Mouse (Mus musculus): ENCODE measurements around the gene Lsr. TPM values are rescaled to one million over a fixed set of nuclear protein-coding genes. Genes with fewer than 3 reads are reported as not detected.

The Lsr gene
- polyA plus RNA-seq (2016; fragmentation: Nextera tagmentation; extraction: Ambion mirVana), result 15.4 and 17.0 TPM in 2 replicates

DNA sequence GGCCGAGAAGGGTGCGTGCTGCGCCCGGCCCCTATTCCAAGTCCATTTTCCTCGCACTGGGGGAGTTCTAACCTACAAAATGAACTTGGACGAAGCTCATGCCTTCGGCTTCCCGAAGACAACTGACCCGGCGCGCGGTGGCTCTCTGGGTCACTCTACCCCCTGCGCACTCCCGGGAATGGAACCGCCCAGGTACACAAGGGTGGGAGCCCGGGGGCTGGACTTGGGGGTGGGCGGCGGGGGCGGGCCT is at the start of gene Lsr:
Gene Lsr (minus strand): TSS at position 214 of the 250 bp plus-strand sequence.
- 0% methylated on average over 19 of the region's 19 CpGs for WGBS
- Histone ChIP-seq H3K36me3 (no peaks in the 10 kb centered on the region), H3K27me3 (replicated peaks) (peaks cover 17% of the 10 kb centered on the region), H3K9ac (peak within 1 kb of the TSS; percentile 42), H3K4me3 (peak within 1 kb of the TSS; percentile 33), H3K27ac (no peak within 1 kb of the TSS), H3K4me2 (replicated peaks) (peak within 1 kb of the TSS; percentile 65), H3K4me1 (peaks cover 10% of the 10 kb centered on the region), H3K9me3 (no peaks in the 10 kb centered on the region)
- peak; percentile 14; the same call in 1 of the 2 replicates for ATAC-seq (ENCODE audit: low FRiP score, low read depth)

DNA sequence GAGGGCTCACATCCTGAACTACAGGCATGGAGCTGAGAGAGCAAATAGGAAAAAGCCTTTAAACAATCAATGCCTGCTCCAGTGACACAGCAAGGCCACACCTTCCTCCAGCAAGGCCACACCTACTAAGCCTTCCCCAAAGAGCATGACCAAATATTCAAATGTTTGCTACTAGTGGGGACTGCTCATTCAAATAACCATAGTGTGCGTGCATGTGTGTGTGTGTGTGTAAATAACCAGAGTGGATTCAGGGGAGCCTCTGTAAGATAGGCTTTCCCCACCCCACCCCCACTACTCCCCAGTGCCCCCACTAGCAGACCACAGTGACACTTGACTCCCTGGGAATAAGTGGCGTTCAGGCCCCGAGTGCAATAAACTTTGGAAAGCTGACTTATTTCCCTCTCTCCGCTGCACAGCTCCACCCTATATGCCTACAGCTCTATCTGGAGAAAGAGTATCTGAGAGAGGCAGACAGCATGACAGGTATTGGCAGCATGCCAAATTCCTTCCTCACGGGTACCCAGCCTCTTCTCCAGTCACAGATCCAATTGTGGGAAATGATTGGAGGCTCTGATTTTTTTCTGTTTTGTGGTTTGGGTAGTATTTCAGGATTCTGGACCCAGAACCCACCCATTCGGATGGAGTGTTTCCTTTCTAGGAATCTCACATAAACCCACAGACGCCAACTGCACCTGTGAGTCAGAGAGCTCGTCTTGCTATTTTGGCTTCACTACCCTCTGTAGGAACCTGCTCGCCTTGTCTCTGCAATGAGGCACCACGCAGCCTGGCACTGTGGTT is 44.0 kb upstream of the Lsr start:
- Histone ChIP-seq H3K27me3 (replicated peaks) (no peaks in the 10 kb centered on the region), H3K9me3 (no peaks in the 10 kb centered on the region), H3K4me2 (replicated peaks) (no peak overlapping the region), H3K4me3 (no peak overlapping the region), H3K36me3 (no peaks in the 10 kb centered on the region), H3K27ac (no peak overlapping the region), H3K9ac (no peak overlapping the region), H3K4me1 (no peaks in the 10 kb centered on the region)
- WGBS, result 54% methylated on average over 10 of the region's 10 CpGs
- ATAC-seq (ENCODE audit: low FRiP score, low read depth), result no peak

DNA sequence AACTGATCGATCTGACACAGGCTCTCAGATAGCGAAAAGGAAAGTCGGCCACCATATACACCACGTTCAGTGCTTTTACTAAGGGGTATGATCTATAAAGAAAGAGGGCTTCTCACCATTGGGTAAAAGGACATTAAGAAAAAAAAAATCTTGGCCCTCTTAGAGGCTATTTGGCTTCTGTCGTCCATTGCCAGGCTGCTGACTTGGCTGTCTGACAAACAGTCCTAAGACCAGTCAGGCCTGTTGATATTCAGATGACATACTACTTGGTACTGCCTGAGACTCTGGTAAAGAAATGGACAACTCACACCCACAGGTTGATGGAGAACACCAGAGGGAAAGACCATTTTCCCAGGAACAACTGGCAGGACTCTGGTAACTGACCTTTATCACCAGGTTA is 39.7 kb upstream of the Lsr start:
- Histone ChIP-seq H3K4me1 (no peaks in the 10 kb centered on the region), H3K4me2 (replicated peaks) (no peak overlapping the region), H3K27me3 (replicated peaks) (no peaks in the 10 kb centered on the region), H3K9ac (no peak overlapping the region), H3K36me3 (no peaks in the 10 kb centered on the region), H3K27ac (no peak overlapping the region), H3K9me3 (no peaks in the 10 kb centered on the region), H3K4me3 (no peak overlapping the region)
- no peak for ATAC-seq (ENCODE audit: low FRiP score, low read depth)
- WGBS, result 83% methylated on average over 5 of the region's 5 CpGs

DNA sequence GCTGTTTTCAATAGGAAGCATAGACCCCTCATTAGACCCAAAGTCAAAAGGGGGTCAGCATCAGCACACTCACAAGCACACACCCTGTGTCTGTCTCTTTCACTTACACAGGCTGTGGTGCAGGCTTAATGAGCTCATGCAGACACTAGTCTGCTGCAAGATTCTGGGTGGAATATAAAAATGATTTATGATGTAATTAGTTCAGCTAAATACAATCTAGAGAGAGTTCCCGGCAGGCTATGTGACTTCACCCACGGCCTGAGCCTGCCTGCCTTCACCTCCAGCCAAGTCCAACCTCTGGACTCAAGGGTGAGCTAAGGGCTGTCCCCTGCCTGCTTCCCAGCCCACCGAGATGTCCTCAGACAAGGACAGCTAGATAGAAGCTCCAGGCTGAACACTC is 35.6 kb upstream of the Lsr start:
- no peaks in the 10 kb centered on the region for H3K27me3 ChIP-seq (replicated peaks)
- H3K9ac ChIP-seq, result no peak overlapping the region
- H3K4me3 ChIP-seq, result no peak overlapping the region
- H3K4me2 ChIP-seq (replicated peaks), result no peak overlapping the region
- no peaks in the 10 kb centered on the region for H3K4me1 ChIP-seq
- WGBS, result 40% methylated on average over 3 of the region's 3 CpGs
- H3K27ac ChIP-seq, result no peak overlapping the region
- H3K9me3 ChIP-seq, result no peaks in the 10 kb centered on the region
- H3K36me3 ChIP-seq, result no peaks in the 10 kb centered on the region
- no peak for ATAC-seq (ENCODE audit: low FRiP score, low read depth)

DNA sequence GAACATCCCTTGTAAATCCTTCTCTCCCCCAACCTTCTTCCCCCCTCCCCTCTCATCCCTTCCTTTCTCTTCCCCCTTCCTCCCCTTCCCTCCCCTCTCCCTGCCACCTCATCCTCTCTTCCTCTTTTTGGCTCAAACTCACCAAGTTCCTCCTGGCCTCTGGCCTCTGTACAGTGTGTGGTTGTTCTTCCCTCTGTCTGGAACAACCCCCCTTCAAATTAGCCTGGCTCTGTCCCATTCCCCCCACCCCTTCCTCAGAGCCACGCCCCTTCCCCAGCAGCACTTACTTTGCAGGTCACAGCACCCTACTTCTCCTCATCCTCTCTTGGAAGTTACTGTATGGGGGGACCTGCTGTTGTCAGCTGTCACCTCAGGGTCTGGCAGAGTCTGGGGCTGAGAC is 34.9 kb upstream of the Lsr start:
- Histone ChIP-seq H3K36me3 (no peaks in the 10 kb centered on the region), H3K27me3 (replicated peaks) (no peaks in the 10 kb centered on the region), H3K4me3 (no peak overlapping the region), H3K9me3 (no peaks in the 10 kb centered on the region), H3K9ac (no peak overlapping the region), H3K27ac (no peak overlapping the region), H3K4me1 (no peaks in the 10 kb centered on the region), H3K4me2 (replicated peaks) (no peak overlapping the region)
- WGBS, result 47% methylated on average over 1 of the region's 1 CpGs
- no peak for ATAC-seq (ENCODE audit: low FRiP score, low read depth)

DNA sequence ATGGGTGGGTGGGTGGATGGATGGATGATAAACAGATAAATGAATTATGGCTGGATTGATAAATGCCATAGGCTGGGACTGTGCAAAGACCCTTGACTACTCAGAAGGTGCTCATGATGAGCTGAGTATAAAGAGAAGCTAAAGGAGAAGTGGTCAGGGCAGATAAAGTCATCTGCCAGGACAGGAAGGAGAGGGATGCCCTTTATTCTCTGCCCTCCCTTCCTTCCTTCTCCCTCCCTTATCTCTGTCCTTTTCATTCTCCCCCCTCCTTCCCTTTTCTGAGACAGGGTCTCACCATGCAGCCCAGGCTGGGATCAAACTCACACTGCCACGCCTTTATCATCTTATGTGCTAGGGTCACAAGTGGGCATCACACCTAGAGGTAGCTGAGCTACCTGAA is 34.5 kb upstream of the Lsr start:
- H3K36me3 ChIP-seq, result no peaks in the 10 kb centered on the region
- 83% methylated on average over 1 of the region's 1 CpGs for WGBS
- no peak overlapping the region for H3K9ac ChIP-seq
- ATAC-seq (ENCODE audit: low FRiP score, low read depth), result no peak
- no peaks in the 10 kb centered on the region for H3K4me1 ChIP-seq
- no peak overlapping the region for H3K4me2 ChIP-seq (replicated peaks)
- H3K9me3 ChIP-seq, result no peaks in the 10 kb centered on the region
- no peak overlapping the region for H3K4me3 ChIP-seq
- no peaks in the 10 kb centered on the region for H3K27me3 ChIP-seq (replicated peaks)
- no peak overlapping the region for H3K27ac ChIP-seq

DNA sequence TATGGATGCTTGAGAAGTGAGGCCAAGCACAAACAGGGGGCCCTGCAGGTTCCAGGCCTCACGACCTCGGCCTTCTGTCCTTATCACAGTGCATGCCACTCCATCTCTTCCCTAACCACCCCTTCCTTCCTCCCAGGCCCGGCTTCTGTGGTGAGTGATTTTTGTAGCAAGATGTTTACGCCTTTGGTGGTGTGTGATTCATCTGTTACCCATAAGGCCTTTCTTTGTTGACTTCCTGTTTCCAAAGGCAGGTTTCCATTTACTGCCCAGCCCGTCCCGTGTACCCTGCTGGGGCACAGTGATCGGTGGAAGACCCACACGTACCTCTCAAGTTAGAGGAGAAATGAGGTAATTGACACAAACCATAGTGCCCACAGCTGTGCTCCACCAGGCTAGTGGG is 29.4 kb upstream of the Lsr start:
- WGBS, result 84% methylated on average over 8 of the region's 8 CpGs

DNA sequence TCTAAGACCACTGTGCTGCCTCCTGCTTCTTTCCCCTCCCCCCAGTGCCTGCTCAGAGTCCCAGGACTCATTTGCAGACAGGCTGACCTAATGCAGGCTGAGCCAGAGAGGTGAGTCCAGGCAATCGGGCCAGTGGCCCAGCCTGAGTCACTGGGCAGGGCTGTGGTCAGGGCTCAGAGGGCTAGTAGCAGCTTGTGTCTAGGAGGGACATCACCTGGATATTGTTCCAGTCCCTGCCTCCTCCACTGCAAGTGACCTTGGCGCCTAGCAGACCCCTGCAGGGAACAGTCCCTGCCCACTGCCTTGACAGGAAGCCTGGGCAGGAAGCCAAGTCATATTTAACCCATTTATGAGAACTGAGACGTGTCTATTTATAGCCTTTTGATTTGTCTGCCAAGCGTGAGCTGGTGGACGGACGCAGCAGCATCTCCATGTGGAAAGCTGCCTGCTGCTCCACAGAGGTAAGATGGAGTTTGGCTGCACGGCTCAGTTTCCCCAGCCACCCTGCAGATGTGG is 27.3 kb upstream of the Lsr start:
- H3K27ac ChIP-seq, result no peak overlapping the region
- ATAC-seq (ENCODE audit: low FRiP score, low read depth), result no peak
- no peak overlapping the region for H3K4me3 ChIP-seq
- no peak overlapping the region for H3K4me2 ChIP-seq (replicated peaks)
- 57% methylated on average over 7 of the region's 7 CpGs for WGBS
- no peaks in the 10 kb centered on the region for H3K36me3 ChIP-seq
- no peaks in the 10 kb centered on the region for H3K27me3 ChIP-seq (replicated peaks)
- H3K9me3 ChIP-seq, result 0 out of 2 replicates have a peak, but pooled peaks cover 4% of the 10 kb centered on the region
- no peak overlapping the region for H3K9ac ChIP-seq
- H3K4me1 ChIP-seq, result 0 out of 2 replicates have a peak, but pooled peaks cover 5% of the 10 kb centered on the region

More for the DNA sequence above, 29.4 kb upstream of the Lsr start:
- Histone ChIP-seq H3K9me3 (no peaks in the 10 kb centered on the region), H3K36me3 (no peaks in the 10 kb centered on the region), H3K27me3 (replicated peaks) (no peaks in the 10 kb centered on the region), H3K4me3 (no peak overlapping the region), H3K9ac (no peak overlapping the region), H3K4me2 (replicated peaks) (no peak overlapping the region), H3K4me1 (0 out of 2 replicates have a peak, but pooled peaks cover 5% of the 10 kb centered on the region), H3K27ac (no peak overlapping the region)
- ATAC-seq (ENCODE audit: low FRiP score, low read depth), result no peak

DNA sequence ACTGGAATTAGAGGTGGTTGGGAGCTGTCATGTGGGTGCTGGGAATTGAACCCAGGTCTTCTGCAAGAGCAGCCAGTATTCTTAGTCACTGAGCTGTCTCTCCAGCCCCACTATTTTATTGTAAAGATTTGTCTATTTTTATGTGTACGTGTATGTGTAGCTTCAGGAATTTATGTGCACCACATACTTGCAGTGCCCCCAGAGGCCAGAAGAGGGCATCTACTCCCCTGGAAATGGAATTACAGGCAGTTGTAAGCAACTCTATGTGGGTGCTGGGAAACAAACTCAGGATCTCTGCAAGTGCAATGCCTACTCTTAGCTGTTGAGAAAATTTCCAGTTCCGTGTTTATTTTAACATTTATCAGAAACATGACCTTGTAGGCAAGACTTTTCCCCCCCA is 23.2 kb upstream of the Lsr start:
- Histone ChIP-seq H3K9ac (no peak overlapping the region), H3K4me3 (no peak overlapping the region), H3K4me1 (0 out of 2 replicates have a peak, but pooled peaks cover 5% of the 10 kb centered on the region), H3K27me3 (replicated peaks) (no peaks in the 10 kb centered on the region), H3K9me3 (0 out of 2 replicates have a peak, but pooled peaks cover 4% of the 10 kb centered on the region), H3K36me3 (no peaks in the 10 kb centered on the region), H3K27ac (no peak overlapping the region), H3K4me2 (replicated peaks) (no peak overlapping the region)
- 87% methylated on average over 2 of the region's 2 CpGs for WGBS
- ATAC-seq (ENCODE audit: low FRiP score, low read depth), result no peak

DNA sequence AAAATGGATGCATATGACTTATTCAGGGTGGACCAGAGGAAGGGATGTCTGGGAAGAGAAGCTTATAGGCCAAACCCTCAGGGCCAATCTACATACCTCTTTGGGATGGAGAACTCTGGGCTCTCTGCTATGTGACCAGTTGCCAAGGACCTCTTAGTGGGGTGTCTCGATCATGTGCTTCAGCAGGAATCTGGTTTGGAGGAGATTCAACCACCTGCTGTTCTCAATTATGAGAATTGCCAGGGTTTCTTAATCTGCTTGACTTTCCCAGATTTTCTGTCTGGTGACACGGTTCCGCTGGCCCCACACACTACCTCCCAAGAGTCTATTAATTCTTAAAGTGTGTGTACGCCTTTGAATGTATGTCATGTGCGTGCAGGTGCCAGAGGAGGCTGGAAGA is 20.7 kb upstream of the Lsr start:
- Histone ChIP-seq H3K9ac (no peak overlapping the region), H3K27me3 (replicated peaks) (no peaks in the 10 kb centered on the region), H3K4me3 (no peak overlapping the region), H3K4me1 (no peaks in the 10 kb centered on the region), H3K4me2 (replicated peaks) (no peak overlapping the region), H3K36me3 (no peaks in the 10 kb centered on the region), H3K27ac (no peak overlapping the region), H3K9me3 (0 out of 2 replicates have a peak, but pooled peaks cover 4% of the 10 kb centered on the region)
- no peak for ATAC-seq (ENCODE audit: low FRiP score, low read depth)
- WGBS, result 89% methylated on average over 5 of the region's 5 CpGs

DNA sequence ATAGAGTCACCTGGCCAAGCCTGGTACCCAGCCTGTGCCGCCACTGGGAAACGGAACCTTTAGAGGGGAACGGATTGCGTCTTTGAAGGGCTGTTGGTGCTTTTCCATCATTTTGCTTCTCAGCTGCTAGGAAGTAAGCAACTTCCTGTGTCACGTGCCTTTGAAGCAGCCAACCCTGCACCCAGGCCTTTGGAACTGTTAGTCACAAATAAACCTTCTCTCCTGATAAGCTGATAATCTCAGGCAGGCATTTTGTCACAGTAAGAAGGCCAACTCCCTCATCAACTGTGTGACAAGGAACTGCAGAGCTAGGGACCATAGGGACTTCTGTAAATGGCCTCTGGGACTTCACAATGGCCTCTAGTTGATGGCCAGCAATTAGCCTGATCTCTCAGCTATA is 18.9 kb upstream of the Lsr start:
- no peaks in the 10 kb centered on the region for H3K27me3 ChIP-seq (replicated peaks)
- H3K36me3 ChIP-seq, result no peaks in the 10 kb centered on the region
- no peaks in the 10 kb centered on the region for H3K4me1 ChIP-seq
- no peak for ATAC-seq (ENCODE audit: low FRiP score, low read depth)
- no peak overlapping the region for H3K27ac ChIP-seq
- no peak overlapping the region for H3K4me2 ChIP-seq (replicated peaks)
- H3K4me3 ChIP-seq, result no peak overlapping the region
- H3K9ac ChIP-seq, result no peak overlapping the region
- 0 out of 2 replicates have a peak, but pooled peaks cover 4% of the 10 kb centered on the region for H3K9me3 ChIP-seq
- 86% methylated on average over 5 of the region's 5 CpGs for WGBS

DNA sequence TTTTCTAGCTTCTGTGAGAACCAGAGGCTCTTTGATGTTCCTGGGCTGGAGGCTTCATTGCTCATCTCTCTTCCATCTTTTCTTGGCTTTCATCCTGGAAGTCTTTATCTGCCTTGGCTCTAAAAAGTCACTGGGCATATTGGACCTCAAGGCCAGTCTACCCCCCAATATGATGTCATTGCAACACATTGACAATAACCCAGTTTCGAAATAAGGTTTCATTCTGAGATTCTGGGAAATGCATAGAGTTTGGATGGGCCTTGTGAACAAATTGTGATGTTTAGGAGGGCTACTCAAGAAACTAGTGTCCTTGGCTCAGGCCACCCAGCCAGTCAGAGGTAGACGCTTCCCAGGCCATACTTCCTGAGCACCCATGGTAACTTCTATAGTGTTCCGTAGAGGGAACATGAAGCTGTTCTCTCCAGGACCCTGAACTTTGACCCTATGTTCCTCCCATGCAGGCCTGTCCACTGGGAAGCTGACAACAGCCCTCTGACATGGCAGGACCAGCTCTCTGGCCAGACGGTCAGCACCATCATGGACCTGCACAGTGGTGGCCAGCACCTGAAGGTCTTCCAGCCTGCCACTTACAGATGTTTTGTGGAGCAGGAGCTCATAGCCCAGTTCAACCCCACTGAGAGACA is 15.4 kb upstream of the Lsr start:
- H3K36me3 ChIP-seq, result no peaks in the 10 kb centered on the region
- H3K4me3 ChIP-seq, result no peak overlapping the region
- no peak for ATAC-seq (ENCODE audit: low FRiP score, low read depth)
- no peak overlapping the region for H3K27ac ChIP-seq
- no peak overlapping the region for H3K4me2 ChIP-seq (replicated peaks)
- no peak overlapping the region for H3K9ac ChIP-seq
- 86% methylated on average over 4 of the region's 4 CpGs for WGBS
- no peaks in the 10 kb centered on the region for H3K27me3 ChIP-seq (replicated peaks)
- H3K9me3 ChIP-seq, result no peaks in the 10 kb centered on the region
- H3K4me1 ChIP-seq, result no peaks in the 10 kb centered on the region
